Mouse (Mus musculus): ENCODE results near the gene Gps1. TPM values are rescaled to one million over a fixed set of nuclear protein-coding genes. Genes with fewer than 3 reads are reported as not detected.
A peak's percentile ranks its signal among the peaks of the same experiment; 100 is the strongest.
"Not testable (repeated sequence)": the region's sequence is repeated elsewhere in the genome, so short reads cannot be mapped to it uniquely, and the experiment has no call there.

Gene Gps1
- total RNA-seq, 2 experiments from 2014 or later: 147 to 148 TPM

DNA sequence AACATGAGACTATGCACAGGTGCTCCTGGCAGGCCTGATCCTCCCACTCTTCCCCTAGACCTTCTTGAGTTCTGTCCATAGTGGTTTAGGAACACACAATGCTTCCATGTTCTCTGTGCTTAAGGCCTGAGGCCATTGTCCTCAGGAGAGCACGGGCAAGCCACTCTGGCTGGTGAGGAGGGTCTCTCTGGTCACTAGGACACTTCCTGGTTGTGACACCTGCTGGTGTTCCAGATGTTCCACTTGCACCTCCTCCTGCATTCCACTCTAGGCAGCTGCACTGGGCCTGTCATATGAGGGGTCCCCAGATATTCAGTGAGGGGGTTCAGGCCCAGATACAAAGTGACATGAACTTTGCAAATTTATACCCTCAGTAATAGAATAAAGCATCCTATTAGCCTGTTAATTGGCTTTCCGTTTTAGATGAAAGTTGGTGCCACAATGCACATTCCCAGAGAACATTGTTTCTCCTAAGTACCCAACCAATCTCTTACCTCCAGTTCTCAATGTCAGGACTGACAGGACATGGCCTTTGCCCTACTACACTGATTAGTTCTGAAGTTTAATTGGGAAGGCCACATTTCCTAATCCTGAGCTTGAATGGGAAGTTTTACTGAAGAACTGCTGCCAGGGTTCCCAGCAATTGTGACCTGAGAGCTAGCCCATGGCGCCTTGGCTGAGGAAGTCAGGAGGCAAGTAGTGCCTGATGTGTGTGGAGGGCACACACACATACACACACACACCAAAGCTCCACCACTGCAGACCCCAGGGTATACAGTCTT lies 47.8 kb downstream of the Gps1 start:
- DNase-seq (ENCODE audit: extremely low spot score in 1 of 2, low spot score in 2 of 2): no peak
- intact Hi-C loops (cut with DNase I): no loop called here

DNA sequence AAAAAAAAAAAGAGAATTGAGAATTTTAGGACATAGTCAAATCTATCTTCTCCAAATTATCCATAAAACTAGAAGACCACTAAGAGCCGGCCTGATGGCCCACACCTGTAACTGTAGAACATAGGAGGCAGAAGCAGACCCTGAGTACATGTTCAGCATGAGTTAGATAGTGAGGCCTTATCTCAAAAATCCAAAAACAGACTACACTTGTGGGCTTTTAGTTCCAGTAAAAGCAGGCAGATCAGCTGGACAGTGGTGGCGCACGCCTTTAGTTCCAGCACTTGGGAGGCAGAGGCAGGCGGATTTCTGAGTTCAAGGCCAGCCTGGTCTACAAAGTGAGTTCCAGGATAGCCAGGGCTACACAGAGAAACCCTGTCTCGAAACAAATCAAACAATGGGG lies 48.9 kb downstream of the Gps1 start:
- DNase-seq (ENCODE audit: extremely low spot score in 1 of 2, low spot score in 2 of 2); intact Hi-C loops (cut with DNase I): not testable (repeated sequence)

DNA sequence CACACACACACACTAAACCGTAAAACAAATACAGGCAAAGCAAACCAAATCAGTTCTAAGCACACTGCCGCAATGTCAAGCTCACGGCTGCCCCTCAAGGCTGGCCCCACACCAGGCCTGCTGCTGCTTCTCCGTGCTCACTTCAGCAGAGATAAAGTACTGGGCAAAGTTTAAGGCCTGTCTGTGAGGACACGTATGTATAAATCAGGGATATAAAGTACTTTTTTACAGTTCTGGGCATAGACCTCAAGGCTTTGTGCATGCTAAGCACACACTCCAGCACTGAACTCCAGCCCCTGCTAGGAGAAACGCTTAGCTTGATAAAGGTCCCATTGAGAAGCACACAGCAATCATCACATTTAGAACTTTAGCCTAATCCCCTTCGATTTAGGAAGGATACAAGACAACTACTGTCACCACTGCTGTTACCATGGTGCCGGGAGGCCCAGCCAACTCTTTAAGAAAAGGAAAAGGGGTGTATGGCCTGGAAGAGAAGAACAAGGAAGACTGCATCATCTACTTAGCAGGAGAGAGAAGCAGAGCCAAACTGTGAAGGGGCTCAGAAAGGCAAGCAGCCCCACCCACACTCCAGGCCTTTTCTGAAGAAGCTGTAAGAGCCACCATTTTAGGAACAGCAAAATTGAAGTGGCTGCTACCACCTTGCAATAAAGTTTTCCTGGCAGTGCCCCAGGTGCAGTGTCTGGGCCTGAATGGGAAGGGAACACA lies 49.6 kb downstream of the Gps1 start:
- peak in 1 of 2 experiments; percentile 23 for DNase-seq (ENCODE audit: extremely low spot score in 1 of 2, low spot score in 2 of 2)
- intact Hi-C loops (cut with DNase I): no loop called here

Other genes starting within 250 kb of the Gps1 start
- 100 to 1,000 TPM; 103 to 110 TPM for gene Mcrip1, start 234.5 kb upstream of the Gps1 start, total RNA-seq (2021)
- not detected for gene Ppp1r27, start 233.1 kb upstream of the Gps1 start, total RNA-seq (2021)
- 100 to 1,000 TPM; 136 to 138 TPM for gene P4hb, start 211.0 kb upstream of the Gps1 start, total RNA-seq (2021)
- gene Arhgdia, start 202.6 kb upstream of the Gps1 start, total RNA-seq (2021): 100 to 1,000 TPM; 406 to 417 TPM
- gene Alyref, start 185.9 kb upstream of the Gps1 start, total RNA-seq (2021): 10 to 100 TPM; 69.3 to 76.5 TPM
- gene Anapc11, start 185.9 kb upstream of the Gps1 start, total RNA-seq (2021): 100 to 1,000 TPM; 102 to 110 TPM
- gene Npb, start 175.8 kb upstream of the Gps1 start, total RNA-seq (2021): not detected
- 100 to 1,000 TPM; 130 TPM for gene Pcyt2, start 166.3 kb upstream of the Gps1 start, total RNA-seq (2021)
- 10 to 100 TPM; 37.5 to 40.6 TPM for gene Sirt7, start 159.0 kb upstream of the Gps1 start, total RNA-seq (2021)
- gene Mafg, start 150.7 kb upstream of the Gps1 start, total RNA-seq (2021): 10 to 100 TPM; 84.4 to 84.7 TPM
- gene Pycr1, start 140.5 kb upstream of the Gps1 start, total RNA-seq (2021): 1 to 10 TPM; 3.0 to 3.8 TPM
- 1 to 10 TPM; 3.1 to 3.5 TPM for gene Myadml2, start 136.1 kb upstream of the Gps1 start, total RNA-seq (2021)
- gene Notum, start 123.1 kb upstream of the Gps1 start, total RNA-seq (2021): 1 to 10 TPM; 4.2 to 5.7 TPM
- gene Aspscr1, start 111.3 kb upstream of the Gps1 start, total RNA-seq (2021): 10 to 100 TPM; 59.1 to 66.6 TPM
- 10 to 100 TPM; 24.5 to 26.0 TPM for gene Cenpx, start 70.5 kb upstream of the Gps1 start, total RNA-seq (2021)
- 10 to 100 TPM; 58.3 to 66.0 TPM for gene Lrrc45, start 70.3 kb upstream of the Gps1 start, total RNA-seq (2021)
- gene Rac3, start 62.8 kb upstream of the Gps1 start, total RNA-seq (2021): 100 to 1,000 TPM; 265 to 293 TPM
- gene Dcxr, start 57.0 kb upstream of the Gps1 start, total RNA-seq (2021): 1 to 10 TPM; 5.9 to 6.4 TPM
- 1 to 10 TPM; 3.3 to 3.7 TPM for gene Cbr2, start 52.2 kb upstream of the Gps1 start, total RNA-seq (2021)
- 10 to 100 TPM; 25.0 to 46.6 TPM for gene Hmga1b, start 21.5 kb upstream of the Gps1 start, total RNA-seq (2021)
- 10 to 100 TPM; 88.1 to 88.4 TPM for gene Rfng, start 65 bp upstream of the Gps1 start, total RNA-seq (2021)
- 10 to 100 TPM; 37.4 to 40.7 TPM for gene Dus1l, start 12.1 kb downstream of the Gps1 start, total RNA-seq (2021)
- 100 to 1,000 TPM; 258 to 269 TPM for gene Fasn, start 40.3 kb downstream of the Gps1 start, total RNA-seq (2021)
- gene Ccdc57, start 148.6 kb downstream of the Gps1 start, total RNA-seq (2021): 1 to 10 TPM; 8.1 to 8.4 TPM
- gene Slc16a3, start 164.2 kb downstream of the Gps1 start, total RNA-seq (2021): 1 to 10 TPM; 3.6 to 5.1 TPM
- gene Csnk1d, start 207.1 kb downstream of the Gps1 start, total RNA-seq (2021): 100 to 1,000 TPM; 112 to 119 TPM

Measured in left cerebral cortex, postnatal 10 days (tissue).